Mouse (Mus musculus): ENCODE measurements around the gene Ovol3.
"Not testable (repeated sequence)": the region's sequence is repeated elsewhere in the genome, so short reads cannot be mapped to it uniquely, and the experiment has no call there.

The Ovol3 gene

DNA sequence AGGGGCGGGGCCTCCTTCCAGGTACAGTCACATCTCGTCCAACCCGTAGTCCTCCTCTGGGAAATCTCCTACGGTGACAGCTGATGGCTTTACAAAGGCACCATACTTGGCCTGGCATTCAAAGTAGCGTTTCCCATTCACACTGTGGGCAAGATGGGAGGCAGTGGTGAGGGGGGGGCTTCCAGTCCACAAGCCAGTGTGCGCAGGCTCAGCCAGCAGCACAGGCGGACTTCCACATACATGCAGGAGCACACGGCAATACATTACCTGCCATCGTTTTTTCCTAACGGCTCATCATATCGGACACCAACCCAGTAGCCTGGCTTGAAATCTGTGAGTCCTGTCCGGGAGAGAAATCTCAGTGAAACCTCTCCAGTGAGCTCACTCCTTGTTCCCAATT, 11.3 kb downstream of the Ovol3 start:
- in situ Hi-C loops (cut with MboI) = no loop called here

DNA sequence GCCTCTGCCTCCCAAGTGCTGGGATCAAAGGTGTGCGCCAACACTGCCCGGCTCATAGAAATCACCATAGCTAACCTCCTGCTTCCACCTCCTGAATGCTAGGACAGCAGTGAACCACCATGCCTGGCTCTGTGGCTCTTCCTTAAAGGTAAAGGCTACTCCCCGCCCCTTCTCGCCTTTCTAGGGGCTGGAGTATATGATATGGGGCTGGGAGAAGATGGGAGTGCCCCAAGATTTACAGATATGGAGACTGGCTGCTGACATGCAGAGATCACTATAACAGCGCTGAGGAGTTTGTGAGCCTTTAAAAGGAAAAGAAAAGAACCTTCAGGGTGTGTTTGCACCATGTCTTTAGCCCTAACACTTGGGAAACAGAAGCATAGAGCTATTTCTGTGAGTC, 13.3 kb downstream of the Ovol3 start:
- in situ Hi-C loops (cut with MboI) = no loop called here

DNA sequence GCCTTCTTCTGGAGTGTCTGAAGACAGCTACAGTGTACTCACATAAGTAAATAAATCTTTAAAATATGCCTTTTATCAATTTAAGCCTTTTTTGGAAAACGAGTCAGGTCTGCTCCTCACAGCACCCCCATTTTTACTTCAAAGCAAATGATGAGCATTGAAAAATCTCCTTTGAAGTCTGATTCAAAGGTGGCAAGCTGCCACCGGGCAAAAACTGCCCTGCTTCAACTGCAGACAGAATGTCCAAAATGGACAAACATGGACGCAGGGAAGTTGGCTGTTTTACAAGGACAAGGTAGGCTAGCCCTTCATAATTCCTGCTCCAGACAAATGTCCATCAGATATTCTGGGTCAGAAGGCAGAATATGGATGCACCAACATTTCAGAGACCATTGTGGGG, 14.1 kb downstream of the Ovol3 start:
- in situ Hi-C loops (cut with MboI) = no loop called here

DNA sequence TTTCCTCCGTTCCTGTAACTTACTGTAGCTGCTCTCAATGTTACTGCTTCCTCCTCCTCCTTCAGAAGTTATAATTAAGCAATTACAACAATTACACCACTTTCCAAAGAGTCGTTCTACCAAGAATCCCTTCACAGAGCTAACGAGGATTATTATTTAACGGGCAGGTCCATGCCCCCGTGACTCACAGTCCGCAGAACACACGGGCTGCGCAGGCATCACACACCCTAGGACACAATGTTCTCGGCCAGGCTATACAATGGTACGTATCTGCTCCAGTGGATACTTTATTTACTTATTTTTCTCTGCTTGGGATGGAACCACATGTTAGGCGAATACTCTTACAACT, 15.5 kb downstream of the Ovol3 start:
- in situ Hi-C loops (cut with MboI) = no loop called here

DNA sequence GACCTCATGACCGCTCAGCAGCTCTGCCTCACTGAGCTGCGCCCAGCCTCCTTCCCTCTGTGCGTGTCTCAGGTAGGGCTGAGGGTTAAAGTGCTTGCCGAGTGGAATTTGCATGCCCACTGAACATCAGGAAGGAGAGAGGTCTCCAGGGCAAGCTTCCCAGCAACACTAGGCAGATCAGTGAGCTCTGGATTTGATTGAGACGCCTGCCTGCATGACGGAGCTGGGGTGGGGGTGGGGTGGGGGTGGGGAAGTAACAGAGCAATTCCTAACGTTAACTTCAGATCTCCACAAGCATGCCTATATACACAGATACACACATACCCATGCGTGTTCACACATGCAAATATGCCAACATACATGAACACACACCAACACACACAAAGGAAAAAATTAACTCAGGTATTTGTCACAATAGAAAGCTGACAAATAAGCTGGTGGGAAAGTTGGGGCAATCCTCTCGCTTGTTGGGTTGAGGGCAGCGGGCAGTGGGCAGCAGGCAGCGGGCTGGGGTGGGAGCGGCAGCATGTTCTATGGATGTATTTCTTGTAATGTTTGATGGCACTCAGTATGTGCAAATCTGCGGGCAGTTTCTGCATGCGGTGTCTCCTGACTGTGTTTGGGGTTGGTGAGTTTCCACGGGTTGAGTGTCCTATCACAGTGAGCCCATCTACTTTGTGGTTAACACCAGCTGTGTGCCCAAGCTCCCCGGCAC, 16.1 kb downstream of the Ovol3 start:
- in situ Hi-C loops (cut with MboI) = loop anchor here (5.0 kb wide), 1 partner anchor 37 kb away; the partner anchor contains the start of gene Cox7a1

DNA sequence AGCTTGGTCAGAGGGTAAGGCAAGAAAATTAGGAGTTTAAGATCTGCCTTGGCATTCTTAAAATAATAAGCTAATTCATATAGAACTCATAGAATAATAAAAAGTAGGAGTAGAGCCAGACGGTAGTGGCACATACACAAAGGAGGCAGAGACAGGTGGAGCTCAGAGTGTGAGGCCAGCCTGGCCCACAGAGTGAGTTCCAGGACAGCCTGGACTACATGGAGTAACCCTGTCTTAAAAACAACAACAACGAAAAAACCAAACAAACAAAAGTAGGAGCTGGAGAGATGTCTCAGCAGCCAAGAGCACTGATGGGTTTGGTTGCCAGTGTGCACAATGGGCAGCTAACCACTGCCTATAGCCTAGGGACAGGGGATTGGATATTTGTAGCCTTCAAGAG, 18.2 kb downstream of the Ovol3 start:
- in situ Hi-C loops (cut with MboI) = loop anchor here (5.0 kb wide), 1 partner anchor 35 kb away; the partner anchor contains the start of gene Cox7a1

DNA sequence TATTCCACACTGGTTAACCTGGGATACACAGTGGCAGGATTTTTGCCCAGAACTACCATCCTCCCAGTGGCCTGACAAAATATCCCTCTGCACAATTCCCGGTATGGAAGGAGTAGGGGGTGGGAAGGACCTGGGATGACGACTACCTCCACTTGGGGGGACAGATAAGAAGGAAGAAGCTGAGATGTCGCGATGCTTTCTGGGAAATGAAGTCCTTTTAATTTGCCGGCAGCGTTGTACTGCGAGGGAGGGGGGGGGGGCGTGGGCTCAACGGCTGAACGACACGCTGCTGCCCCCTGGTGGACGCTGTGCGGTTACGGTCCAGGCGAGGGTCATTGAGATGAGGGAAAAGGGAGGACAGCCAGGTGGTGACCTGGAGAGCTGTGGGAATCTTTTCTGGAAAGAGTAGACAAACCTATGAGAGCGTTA, 18.8 kb downstream of the Ovol3 start:
- in situ Hi-C loops (cut with MboI) = loop anchor here (5.0 kb wide), 1 partner anchor 34 kb away; the partner anchor contains the start of gene Cox7a1

DNA sequence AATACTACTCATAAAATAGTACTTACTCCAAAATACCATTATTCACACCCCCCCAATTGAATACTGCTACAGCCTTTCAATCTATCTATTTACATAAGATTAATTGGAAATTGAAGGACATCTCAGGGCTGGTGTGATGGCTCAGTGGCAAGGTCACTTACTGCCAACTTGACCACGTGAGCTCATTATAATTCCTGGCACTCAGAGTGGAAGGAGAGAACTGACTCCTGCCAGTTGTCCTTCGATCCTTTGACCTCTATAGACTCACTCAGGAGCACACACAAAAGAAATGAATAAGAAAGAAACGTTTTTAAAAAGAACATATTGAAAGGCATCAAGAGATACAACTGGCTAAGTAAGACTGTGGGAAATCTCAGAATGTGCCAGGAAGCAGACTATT, 19.6 kb downstream of the Ovol3 start:
- in situ Hi-C loops (cut with MboI) = loop anchor here (5.0 kb wide), 1 partner anchor 34 kb away; the partner anchor contains the start of gene Cox7a1

DNA sequence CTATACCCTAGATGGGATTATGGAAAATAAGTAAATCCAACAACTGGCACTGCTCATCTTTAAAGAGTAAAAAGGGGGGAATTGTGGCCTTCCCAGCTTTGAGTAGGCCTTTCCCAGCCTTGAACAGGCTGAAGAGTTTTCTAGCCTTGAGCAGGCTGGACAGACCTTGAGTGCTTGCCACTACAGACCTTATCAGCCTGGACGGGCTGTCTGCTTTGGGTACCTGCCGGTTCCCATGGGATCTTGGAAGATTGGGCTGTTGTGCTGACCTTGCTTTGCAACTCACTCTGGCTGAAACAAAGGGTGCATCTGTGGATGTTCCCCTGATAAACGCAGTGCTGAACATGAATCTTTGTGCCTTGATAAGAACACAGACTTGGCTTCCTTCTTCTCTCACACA, 21.6 kb downstream of the Ovol3 start:
- in situ Hi-C loops (cut with MboI) = no loop called here

DNA sequence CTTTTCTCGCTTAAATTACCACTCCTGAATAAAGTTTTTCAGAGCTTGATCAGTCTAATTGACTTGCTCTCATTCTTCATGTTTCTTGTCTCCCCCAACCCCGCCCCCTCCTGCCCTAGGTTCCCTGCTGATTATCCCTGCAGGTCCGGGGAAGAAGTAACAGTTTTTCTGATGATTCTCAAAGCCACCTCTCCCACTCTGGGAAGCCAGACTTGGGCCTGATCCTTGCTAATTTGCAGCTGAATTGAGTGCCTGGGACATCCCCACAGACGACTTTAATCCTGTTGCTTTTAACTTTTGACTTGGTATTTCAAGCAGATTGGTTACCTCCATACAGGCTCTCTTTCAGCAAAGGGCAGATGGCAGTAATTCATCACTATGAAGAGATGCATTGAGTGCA, 24.5 kb downstream of the Ovol3 start:
- in situ Hi-C loops (cut with MboI) = no loop called here

DNA sequence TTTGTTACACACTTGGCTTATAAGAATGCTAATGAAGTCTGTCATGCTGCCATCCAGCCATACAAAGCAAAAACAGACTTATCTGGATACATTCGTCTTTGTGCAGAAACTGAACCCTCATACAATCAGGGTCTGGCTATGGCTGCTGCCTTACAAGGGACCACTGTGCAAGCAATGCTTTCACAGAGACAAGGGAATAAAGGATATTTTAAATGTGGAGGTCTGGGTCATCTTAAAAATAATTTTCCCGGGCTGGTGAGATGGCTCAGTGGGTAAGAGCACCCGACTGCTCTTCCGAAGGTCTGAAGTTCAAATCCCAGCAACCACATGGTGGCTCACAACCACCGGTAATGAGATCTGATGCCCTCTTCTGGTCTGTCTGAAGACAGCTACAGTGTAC, 29.2 kb downstream of the Ovol3 start:
- in situ Hi-C loops (cut with MboI) = not testable (repeated sequence)

DNA sequence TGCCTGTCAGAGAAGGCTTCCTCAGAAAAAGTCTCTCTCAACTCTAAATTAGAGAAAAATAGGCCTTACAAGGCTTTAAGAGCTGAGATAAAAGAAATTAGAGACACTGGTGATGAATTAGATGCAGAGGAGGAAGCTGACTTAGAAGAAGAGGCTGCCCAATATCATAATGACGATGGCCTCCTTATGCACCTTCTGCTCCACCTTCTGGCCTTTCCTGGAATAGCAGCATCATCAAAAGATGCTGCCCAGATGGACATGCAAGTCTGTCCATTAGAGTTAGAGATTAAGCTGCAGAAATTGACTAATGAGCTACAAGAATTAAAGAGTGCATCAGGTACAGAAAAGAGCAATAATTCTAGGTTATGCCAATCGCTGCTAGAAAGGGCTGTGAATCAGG, 30.1 kb downstream of the Ovol3 start:
- in situ Hi-C loops (cut with MboI) = no loop called here

DNA sequence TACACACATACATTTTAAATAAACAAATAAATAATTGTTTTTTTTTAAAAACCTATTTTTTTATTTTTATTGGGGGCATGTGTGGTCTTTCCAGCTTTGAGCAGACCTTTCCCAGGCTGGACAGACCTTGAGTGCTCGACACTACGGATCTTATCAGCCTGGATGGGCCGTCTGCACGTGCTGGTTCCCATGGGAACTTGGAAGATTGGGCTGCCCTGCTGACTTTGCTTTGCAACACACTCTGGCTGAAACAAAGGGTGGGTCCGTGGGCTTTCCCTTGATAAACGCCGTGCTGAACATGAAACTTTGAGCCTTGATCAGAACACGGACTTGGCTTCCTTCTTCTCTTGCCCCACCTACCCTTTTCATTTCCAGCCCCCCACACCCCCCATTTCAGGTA, 31.1 kb downstream of the Ovol3 start:
- in situ Hi-C loops (cut with MboI) = no loop called here

DNA sequence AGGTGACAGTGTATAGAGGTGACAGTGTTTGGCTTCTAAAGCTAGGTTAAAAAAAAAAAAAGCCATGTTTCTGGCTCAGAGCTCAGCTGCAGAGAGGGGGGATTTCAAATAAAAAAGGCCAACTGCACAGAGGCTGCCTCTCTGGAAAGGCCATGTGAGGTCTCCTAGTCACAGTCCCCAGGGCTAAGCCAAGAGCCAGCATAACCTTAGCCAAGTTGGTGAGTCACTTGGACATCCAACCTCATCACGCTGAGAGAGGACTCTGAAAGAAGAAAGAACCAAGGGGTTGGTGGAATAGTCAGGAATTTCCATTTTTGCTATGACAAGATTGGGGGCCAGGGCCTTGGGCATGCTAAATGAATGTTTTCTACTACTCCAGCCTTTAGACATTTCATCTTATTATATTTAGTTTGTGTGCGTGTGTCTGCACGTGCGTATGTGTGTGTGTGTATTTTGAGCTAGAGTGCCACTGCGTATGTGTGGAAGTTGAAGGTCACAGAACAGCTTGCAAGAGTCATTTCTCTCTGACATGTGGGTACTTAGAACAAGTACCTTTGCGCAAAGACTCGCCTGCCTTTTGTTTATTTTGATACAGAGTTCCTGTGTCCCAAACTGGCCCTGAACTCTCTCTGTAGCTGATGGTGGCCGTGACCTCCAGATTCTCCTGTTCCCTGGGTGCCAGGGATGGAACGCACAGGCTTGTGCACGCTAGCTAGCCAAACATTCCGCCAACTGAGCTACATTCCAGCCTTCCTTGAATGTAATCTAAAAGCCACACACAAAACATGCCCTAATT, 32.4 kb downstream of the Ovol3 start:
- in situ Hi-C loops (cut with MboI) = no loop called here

DNA sequence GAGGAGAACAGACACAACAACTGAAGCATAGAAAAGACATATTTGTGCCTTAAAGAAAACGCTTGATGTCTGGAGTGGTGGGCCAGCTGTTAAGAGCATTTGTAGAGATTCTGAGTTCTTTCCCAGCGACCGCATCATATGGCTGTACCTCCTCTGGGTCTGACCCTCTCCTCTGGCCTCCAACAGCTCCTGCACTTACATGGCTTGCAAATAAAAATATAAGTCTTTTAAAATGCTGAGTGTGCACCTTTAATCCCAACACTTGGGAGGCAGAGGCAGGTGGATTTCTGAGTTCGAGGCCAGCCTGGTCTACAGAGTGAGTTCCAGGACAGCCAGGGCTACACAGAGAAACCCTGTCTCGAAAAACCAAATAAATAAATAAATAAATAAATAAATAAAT, 34.9 kb downstream of the Ovol3 start:
- in situ Hi-C loops (cut with MboI) = not testable (repeated sequence)

DNA sequence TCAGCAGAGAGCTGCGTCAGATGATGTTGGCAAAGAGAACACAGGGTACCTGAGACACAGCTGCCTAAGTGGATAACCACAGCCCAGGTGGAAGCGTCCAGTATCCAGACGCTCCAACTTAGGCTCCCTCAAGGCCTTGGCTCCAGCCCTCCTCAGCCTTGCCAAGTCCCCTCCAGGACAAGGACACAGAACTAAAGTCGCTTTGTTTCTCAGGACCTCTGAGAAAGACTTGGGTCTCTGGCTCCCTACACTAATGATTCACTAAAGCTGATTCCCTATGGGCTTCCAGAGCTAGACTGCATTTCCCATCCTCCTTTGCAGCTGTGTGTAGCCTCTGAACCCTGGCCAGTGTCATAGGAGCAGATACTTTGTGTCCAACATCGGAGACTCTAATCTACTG, 35.3 kb downstream of the Ovol3 start:
- in situ Hi-C loops (cut with MboI) = no loop called here

DNA sequence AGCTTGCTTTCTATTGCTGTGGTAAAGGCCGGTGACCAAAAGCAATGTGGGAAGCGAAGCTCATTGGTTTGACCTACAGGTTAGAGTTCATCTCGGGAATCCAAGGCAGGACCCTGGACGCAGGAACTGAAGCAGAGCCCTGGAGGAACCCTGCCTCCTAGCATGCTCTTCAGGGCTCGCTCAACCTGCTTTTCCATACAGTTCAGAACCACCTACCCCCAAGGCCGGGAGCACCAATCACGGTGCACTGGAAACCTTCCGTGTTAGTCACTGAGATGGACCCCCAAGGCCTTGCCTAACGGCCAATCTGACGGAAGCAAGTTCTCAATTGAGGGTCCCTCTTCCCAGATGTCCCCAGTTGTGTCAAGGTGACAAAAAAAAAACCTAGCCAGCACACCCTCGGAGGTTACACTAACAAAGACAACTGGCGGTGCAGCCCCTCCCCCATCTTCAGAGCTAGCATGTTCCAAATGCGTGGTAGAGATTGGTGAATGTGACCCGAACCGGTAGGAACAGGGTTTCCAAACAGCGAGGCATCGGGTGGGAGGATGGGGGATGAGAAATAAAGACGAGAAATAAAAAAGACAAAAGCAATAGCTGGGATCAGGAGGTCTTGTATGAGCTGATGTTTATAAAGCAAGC, 35.9 kb downstream of the Ovol3 start:
- in situ Hi-C loops (cut with MboI) = no loop called here

DNA sequence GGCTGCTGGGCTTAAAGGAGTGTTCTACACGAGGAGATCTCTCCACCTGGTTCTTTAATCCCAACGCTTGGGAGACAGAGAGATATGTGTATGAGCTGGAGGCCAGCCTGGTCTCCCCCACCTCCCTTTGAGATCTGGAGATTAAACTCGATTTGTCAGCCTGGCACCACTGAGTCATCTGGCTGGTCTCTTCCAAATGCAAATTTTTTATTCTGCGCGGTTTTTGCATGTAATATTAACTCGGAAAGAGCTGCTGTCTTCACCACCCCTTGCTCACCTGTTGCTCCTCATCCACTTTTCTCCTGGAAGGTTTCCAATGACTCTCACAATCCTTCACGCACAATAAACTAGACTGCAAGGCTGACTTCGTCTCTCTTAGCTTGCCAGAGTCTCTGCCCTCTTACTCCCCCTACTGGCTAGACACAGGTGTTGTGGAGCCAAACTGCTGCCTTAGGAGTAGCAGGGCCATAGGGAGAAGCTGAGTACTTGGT, 37.0 kb downstream of the Ovol3 start, which contains the start of gene Capns1:
TSS of gene Capns1 (minus strand) at position 331 of the 491 bp plus-strand sequence.
- in situ Hi-C loops (cut with MboI) = no loop called here

DNA sequence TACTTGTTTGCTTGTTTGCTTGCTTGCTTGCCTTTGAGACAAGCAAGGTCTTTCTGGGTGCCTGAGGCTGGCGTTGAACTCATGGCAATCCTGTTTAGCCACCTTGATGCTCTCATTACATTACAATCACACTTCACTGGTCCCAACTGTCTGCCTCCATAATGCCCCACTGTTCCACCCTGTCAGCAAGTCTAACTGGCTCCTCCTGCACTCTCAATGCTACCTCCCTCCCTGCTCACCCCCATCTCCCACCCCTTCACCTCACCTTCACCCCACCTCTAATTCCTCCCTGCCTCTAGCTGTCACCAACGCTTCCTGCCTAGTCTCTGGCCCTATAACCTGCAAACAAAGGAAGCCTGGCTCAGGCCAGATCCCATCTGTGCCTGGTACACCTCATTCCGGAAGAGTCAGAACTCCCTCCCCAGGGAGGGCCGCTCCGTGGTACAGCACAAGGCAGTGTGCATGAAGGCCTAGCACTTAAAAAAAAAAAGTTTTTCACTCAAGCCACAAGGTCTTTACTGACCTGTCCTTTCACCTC, 37.9 kb downstream of the Ovol3 start:
- in situ Hi-C loops (cut with MboI) = no loop called here

DNA sequence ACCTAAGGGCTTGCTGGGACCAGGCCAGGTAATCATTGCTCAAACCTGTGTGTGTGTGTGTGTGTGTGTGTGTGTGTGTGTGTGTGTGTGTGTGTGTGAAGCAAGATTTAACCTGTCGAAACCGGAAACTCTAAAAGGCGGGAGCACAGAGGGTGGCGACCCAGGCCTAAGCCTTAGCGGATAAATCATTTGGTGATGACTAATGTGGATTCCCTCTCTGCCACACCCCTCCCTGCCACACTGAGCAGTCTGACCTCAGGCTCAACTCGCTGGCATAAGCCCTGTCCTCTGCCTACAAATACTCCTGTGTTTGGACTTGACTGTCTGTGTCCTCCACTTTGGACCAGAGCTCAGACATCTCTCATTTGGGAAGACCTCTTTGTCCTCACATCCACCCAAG, 39.4 kb downstream of the Ovol3 start:
- in situ Hi-C loops (cut with MboI) = no loop called here

DNA sequence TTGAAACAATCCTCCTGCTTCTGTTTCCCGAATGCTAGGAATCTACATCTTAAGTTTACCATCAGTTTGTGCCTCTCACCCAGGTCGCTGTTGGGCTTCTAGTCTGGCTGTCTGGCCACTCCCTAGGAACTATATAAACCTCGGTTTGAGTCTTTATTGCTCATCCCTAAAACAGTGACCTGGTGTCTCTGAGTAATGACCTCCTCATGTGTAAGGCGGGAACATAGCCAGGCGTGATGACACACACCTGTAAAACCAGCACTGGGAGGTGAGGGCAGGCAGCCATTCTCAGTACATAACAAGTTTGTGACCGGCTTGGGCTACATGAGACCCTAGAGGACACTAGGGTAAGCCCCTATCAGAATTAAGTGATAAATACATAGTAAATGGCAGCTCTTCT, 40.1 kb downstream of the Ovol3 start:
- in situ Hi-C loops (cut with MboI) = no loop called here

DNA sequence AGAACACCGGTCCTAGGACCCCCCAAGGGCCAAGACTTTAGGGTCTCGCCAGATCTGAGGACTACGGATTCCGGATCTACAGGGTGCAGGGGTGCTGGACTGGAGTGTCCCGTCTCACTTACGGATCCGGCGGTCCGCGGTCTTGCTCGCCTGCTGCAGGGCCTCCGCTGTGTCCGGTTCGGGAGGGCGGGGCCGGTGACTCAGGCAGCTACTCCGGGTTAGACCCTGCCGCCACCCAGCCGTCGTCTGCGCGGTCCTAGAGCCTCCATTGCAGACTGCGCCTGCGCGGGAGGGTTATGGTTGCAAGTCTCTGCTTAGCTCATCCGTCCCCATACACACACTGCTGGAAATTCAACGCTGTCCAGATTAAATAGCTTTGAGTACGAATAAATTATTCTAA, 40.6 kb downstream of the Ovol3 start:
- in situ Hi-C loops (cut with MboI) = no loop called here

Data from mature B cell (primary cell).